Mouse (Mus musculus) embryo, embryonic 11.5 days (tissue): ENCODE measurements at regions not wholly inside any gene's neighbourhood (a gene's known extent, or its start where the extent isn't known, plus 50 kb on each side); places are given as distances from the start of the nearest gene placed in this dataset.

ENCODE experiments used
- DNase-seq: peaks from one replicate; pipeline ENCODE4 v3.0.0-alpha.2; 2012; ENCODE audit warnings: low read depth, low spot score

DNA sequence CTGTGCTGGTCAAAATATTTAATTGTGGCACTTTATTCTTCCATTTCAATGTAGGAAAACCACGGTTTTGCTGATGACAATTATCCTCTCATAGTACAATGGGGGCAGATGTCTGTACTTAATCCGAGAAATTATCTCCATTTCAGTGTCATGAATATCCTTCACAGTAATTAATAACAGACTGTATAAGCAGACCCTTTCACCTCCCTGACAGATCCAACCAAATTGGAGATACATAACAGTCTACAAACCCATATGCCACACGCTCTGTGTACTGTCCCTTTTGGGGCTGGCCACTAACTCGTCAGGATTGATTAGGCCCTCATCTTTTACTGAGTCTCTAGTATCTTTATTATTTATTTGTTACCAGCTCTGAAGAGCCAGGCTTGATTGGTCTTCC lies 212.6 kb upstream of the Igfbp7 start:
- no peak for DNase-seq

DNA sequence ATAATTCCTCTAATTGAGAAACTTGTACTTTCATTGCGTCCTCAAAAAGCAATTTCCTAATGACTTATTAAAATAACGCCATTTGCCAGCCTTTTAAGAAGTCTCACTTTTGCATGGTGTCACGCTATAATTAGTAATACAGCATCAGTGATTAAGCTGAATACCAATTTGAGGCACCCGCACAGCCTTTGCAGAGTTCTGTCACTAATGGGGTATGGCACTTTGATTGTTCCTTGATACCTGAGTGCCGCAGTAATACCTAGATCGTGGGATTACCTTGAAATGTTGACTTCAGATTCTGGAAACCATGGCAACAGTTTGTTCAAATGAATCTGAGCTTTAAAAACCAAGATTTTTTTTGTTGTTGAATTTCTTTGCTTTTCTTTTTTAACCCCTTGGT lies 202.7 kb upstream of the Igfbp7 start:
- no peak for DNase-seq

DNA sequence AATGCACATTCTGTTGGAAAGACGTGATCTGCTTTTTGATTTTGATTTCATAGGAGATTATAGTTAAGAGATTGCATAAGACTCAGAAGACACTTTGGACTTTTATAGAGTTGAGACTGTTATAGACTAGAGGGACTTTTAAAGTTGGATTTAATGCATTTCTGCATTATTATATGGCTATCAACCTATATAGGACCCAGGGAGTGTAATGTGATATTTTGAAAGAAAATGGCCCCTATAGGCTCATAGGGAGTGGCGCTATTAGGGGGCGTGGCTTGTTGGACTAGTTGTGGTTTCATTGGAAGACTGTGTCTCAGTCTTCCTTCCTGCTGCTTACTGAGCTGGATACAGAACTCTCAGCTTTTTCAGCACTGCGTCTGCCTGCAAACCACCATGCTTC lies 186.9 kb upstream of the Igfbp7 start:
- no peak for DNase-seq

DNA sequence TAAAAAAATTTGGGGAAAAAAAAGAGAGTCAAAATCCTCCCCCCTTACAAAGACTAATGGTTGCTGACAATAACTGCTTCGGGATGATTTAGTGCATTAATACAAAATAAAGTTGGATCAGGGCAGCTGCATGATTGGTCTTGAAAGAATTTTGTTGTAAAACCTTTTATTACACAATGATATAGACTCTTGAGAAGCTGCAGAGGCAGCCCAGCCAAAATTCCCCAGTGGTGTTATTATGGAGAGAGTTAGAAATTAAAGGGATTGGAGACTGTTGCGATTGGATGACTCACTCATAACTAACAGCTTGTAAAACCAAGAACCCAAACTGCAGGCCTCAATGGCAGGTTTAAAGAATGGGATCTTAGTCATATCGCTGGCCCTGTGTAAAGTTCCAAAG lies 181.4 kb upstream of the Igfbp7 start:
- no peak for DNase-seq

DNA sequence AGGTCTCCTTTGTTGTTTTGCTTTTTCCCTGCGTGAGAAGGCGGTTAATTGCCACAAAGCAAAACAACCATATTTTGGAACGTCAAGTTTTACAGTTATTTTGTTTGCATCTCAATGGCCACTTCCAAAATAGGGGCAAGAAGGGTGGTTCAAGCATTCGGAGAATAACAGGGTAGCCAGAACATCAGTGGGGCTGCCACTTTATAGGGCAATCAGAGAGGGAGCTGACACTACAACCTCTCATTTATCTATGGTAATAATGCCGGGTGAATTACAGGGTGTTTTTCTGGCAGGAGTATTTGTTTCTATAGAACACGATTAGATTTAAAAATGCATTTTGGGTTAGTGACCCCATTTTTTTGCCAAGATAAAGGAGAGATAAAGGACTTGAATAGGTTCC lies 173.9 kb upstream of the Igfbp7 start:
- DNase-seq, result no peak

DNA sequence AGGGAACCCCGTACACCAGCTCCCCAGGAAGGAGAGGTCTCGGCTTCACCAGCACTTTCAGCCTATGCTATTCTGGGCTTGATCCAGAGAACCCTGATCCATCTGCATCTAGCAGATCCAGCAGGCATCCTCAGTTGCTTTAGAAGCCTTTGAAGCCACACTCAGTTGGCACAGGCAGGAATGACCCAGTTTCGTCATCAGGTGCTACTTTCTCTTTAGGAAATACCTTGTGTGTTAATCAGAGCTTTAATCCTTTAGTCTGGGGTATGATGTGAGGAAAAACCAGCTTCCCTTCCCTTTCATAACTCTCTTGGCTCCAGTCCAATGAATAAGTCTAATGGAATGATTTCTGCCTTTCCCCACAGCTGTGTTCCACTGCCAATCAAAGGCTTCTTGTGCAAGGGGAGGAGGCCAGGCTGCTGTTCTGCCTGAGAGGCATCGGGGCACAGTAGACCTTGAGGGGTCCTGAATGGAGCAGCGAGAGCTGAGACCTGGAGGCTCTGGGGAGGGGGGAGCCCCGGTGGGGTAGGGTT lies 173.3 kb upstream of the Igfbp7 start:
- DNase-seq, result no peak

DNA sequence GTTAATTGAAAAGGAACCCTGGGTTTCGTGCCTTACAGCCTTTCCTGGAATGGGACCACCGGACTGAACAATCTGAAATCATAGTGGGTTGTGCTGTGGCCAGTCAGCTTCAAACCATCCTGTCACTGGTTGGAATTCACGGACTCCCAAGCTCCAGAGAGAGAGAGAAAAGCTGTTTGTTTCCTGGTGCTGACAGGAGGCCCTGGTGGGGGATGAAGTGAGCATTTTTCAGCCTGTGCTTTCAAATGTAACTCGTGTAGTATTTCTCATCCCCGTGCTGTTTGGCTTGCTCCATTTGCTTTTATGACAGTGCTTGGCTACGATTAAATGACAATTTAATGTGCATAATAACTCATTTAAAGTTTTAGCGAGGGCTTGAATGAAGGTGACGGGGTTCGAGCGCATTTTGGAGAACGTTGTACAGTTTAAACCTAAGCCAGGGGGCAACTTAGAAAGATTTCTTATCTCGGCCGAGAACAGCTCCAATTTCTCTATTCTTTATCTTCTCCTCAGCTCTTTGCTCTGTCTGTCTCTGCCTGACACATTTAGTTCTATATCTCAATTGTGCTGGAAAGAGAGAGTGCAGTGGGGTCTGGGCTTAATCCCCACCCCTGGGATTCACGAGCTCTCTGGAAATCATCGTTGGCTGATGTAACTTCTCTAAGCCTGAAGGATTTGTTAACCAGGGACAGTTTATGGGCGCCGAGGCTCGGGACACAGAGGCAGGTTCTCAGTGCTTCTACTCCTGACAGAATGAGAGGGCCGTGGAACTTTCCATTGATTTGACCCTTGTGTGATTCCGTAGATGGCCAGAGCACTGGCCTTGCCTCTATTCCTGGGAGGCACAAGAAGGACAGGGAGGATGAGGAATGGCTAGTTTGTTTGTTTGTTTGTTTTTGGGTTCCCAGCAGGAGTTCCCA lies 172.2 kb upstream of the Igfbp7 start:
- DNase-seq, result no peak

DNA sequence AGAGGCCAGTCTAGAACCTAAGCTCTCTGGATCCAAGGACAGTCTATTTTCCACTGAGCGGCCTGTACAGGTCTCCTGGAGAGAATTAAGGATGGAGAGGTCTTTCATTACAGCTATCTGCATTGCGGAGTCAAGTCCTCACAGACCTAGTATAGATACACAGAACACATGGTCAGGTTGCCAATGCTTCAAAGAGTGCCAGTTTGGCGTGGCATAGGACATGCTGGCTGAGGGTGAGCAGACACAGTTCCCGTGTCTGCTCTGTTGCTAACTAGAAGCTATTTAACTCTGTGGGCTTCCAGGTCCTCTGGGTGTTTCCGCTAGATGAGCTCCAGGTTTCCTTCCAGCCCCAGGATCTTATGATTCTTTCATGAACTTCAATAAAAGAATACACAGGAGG lies 169.0 kb upstream of the Igfbp7 start:
- no peak for DNase-seq

DNA sequence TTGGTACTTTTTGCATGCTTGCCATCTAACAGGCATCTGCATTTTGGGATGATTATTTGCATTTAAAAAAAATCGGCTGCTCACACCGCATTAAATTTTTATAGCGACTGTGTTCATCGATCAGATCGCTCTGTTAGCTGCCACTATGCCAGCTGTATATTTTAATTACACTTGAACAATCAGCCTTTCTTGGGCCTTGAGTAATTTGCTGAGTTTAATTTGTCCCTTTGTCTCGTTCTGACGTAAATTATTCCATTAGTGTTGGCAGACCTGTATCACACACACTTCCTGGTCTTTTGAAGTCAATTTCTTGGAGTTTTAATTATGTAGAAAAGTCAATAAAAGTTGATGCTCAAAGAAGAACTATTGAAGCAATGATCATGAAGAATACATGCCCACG lies 167.9 kb upstream of the Igfbp7 start:
- no peak for DNase-seq

DNA sequence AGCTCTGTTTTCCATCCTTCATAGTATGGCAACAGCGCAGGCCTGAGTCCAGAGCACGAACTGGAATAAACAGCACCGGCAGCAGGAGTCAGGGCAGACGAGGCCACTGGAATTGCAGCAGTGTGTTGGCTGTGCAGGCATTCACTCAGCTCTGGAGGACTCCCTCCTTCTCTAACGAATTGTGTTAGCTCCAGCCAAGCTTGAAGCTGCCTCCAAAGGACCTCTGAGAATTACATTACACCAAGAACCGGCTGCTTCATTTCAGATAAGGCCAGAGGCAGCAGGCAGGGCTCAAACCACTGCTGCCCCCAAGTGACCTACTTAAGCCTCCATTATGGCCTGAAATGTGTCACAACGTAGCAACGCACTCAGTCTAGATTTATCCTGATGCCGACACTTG lies 162.5 kb upstream of the Igfbp7 start:
- no peak for DNase-seq

DNA sequence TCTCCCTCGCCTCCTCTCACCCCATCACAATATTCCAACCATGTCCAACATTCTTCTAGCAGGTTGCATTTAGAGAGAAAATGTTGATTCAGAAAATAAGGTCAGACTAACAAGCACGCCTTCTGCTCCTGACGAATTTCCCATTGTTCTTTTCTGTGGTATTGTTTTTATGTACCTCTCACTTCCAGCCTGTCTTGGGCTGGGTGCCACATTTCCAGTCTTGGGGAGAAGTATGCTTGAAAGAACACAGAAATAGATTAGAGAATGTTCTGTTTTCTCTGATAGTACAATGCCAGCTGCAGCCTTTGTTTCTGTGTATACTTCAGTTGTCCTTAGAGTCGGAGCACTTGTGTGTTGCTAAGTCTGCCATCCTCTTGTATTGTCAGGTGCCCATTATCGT lies 160.3 kb upstream of the Igfbp7 start:
- DNase-seq, result no peak

DNA sequence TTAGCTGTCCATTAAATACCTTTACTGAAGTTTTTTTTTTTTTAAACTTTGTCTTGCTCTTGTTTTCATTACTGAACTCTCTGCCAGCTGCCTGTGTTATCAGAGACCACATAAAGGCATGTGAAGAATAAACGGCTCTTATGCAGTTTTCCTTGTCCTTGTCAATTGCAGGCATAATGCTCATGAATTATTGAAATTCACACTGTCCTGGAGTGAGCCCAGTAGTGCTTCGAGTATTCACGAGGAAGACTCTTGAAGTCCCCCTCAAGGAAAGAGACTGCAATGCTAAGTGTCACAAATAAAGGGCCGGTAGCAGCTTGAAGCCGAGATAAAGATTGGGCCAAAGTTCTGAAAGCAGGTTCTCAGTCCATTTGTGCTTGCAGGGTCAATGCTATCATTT lies 144.7 kb upstream of the Igfbp7 start:
- no peak for DNase-seq

DNA sequence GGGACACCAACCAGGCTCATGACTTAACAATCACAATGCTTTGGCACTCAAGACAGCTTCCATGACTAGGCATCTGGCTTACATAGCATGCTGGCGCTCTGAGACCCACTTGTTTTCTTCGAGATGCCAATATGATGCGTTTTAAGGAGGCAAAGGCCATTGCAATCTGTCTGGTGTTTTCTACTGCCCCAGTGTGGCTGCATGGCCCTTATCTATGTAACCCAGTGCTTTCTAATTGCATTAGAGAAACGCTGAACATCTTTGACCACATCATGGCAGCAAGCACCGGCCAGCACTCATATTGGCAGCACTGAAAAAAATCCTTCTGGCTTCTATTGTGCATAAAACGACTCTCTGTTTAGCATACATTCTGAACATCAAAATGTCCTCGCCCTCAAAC lies 144.2 kb upstream of the Igfbp7 start:
- no peak for DNase-seq

DNA sequence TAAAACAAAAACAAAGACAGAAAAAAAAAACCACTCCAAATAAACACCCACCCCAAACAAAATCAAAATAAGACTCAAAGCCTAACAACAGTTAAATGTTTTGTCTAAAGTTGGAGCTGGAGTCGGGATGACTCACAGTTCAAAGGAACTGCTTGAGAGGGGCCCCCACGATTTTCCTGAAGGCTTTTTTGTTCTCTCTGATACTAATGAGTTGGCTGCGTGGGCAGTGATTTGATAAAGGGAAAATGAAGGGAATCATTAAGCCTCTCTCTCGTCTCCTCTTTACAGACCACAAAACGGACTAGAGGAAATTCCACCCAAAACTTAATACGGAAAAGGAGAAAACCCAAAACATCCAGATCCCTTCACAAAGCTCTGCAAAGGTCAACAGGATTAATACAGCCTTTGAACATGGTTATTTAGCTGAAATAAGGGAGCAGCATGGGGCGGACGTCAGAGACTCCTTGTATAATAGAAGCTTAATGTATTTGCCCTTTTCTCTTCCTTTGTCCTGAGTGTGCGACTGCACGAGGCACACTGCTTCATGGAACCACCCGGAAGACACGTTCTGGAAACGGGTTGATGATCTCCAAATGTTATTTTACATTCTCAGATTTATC lies 138.3 kb upstream of the Igfbp7 start:
- no peak for DNase-seq

DNA sequence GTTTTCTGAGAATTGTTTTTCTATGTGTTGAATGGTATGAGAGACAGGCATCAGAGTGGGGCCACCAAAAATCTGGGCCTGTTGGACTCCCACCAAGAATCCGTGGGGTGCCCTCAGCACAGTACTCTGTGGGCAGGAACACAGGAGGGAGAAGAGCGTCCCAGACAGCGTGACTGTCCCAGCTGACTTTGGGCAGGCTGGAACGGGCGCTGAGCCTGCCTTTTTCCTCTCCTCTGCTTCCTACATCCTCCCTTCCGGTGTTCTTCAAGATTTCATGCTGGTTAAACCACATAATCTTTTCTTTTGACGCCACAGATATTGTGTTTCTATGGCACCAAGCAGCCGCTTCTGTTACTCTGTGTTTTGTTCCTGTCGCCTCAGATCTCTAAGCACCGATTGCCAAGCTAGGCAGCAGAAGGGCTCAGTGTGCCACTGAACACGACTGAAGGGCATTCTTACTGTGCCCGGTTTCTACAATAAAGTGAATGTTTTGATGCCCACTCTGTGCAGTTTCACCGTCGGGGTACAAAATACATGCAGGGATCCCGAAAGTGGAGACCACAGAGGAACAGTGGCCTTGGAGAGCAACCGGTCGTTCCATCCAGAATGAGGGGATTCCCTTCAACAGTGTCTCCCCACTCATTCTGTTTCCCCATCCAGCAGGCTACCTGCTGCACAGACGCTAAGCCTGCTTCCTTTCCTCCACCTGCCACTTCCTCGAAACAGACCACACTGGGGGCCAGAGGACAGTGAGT lies 124.6 kb upstream of the Igfbp7 start:
- no peak for DNase-seq

DNA sequence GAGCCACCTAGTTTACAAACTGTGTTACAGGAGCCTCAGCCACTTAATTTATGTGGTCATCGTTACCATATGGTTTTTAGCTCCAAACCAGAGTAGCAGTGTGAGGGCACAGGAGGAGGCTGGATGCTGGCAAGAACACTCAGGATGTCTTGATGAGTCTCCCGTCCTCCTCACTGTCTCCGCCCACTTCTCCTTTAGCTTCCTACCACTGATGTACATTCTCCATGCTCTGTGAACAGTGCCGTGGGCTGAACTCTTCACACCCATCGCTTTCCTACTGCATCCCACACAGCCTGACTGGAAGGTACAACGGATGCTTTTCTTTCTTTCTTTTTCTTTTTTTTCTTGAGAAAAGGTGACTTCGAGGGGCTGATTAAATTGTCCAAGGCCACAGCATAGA lies 122.5 kb upstream of the Igfbp7 start:
- no peak for DNase-seq

DNA sequence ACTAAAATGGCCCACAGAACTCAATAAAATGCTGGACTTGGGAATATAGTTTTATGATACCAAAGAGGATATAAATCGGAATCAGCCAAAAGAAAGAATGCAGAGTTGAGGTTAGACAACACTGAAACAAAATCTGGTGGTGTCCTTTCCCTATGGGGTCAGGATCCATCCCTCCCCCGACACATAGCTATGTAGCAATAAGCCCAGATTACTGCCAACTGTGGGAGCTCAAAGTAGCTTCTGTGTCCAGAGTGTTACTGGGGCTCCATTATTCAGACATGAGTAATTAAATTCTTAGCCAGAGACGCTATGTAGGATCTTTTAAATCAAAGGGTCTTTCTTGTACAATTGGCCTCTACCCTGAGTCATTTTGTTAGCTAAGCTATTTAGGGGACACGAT lies 109.4 kb upstream of the Igfbp7 start:
- no peak for DNase-seq

DNA sequence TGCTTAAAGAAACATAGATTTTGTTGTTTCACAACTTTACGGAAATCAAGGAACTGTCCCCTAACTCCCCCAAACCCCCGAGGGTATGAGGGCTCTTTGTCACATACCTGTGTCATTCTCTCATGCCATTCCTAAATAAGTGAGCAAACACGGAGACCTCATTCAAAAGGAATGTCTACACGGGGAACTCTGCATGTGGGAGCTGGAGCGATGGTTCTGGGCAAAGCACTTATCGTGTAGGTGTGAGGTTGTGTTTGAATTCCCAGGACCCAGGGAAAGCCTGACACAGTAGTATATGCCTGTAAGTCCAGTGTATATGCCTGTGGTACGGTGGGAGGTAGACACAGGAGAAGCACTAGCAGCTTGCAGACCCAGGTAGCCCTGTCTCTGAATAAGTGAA lies 107.6 kb upstream of the Igfbp7 start:
- no peak for DNase-seq

DNA sequence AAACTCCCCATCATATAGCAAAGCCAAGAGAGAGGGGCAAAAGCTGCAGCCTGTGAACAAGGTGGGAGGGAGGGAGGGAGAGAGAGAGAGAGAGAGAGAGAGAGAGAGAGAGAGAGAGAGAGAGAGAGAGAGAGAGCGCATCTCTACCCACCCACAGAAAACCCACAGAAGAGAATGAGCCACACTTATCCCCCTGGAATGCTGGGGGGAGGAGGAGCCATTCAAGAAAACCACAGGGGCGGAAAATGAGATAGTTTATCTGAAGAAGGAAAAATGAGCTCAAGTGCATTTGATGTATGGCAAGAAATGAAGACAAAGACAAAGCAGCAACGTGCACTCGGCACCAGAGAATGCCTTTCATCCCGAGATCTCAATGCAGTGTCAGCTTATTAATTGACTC lies 94.8 kb upstream of the Igfbp7 start:
- DNase-seq, result no peak

DNA sequence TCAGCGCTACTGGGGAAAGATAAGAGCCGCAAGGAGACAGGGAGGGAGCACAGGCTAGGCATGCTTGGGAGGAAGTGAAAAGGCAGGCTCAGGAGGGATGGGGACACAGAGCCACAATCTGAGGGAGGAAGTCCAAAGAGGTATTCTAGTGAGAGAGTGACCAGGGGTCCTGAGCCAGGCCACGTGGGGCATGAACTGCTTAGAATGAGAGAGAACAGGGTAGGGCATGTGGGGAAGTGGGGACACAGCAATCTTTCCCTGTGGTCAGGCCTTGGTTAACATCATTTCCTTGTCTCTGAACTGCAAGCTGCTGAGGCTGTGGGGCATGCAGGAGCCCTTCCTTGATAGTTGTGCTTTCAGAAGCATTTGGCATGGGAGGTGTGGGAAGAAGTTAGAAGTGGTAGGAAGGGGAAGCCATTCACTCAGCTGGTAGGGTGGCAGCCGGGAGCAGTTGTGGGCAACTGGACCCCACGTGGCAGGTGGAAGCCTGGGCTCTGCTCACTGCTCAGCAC lies 92.2 kb upstream of the Igfbp7 start:
- no peak for DNase-seq

DNA sequence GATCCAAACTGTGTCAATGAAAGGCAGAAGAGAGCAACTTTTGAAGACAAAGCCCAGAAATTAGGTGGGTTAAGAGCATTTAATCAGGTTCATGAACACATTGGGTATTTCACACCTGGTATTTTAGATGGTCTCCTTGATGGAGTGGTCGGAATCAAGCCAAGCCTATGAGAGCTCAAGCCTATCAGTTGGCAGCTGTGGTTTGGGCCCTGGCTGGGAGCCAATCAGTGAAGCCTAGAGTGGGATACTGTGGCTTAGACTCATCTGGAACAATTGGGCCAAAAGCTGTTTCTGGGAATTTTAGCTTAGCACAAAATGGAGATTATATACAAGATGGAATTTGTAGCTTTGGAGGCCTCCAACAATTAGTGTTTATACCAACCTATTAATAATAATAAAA lies 86.8 kb upstream of the Igfbp7 start:
- DNase-seq, result no peak

DNA sequence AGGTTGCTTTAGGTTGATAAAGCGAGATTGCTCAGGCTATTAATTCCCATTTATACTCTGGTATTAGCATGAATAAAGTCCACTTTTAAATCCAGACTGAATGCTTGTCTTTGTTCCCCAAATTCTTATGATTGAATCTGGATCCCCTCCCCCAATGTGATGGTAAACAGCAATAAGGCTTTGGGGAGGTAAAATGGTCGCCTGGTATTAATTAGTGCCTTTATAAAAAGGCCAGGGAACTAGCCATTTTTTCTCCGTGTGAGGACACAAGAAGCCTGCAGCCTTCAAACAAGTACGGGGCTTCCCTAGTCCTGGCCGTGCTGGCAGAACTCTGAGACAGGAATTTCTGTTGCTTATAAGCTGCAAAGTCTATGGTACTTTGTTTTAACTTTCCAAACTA lies 81.1 kb upstream of the Igfbp7 start:
- no peak for DNase-seq
